Mouse (Mus musculus) liver, postnatal 0 days (tissue): ENCODE data around the gene Rara.

ENCODE experiments used
- CTCF ChIP-seq: sonication (generic); IDR thresholded peaks from 2 replicates; pipeline ENCODE4 v1.5.1; 2016; ENCODE audit warnings: antibody characterized with exemption, low read depth
- EP300 ChIP-seq: IDR thresholded peaks from 2 replicates; pipeline ENCODE4 v1.6.1; 2016; ENCODE audit warnings: antibody characterized with exemption, low read depth, mild to moderate bottlenecking

GRCm38 (mm10) chr11:98968716-98969495 lies 41.3 kb downstream of the Rara start:
- TF ChIP-seq EP300 (no peak), CTCF (no peak)
